Mouse (Mus musculus) lung, postnatal 0 days (tissue): ENCODE measurements around the gene Osbpl6.

Experiments used
- CTCF ChIP-seq: IDR thresholded peaks from 2 replicates; pipeline ENCODE4 v1.5.1; 2016; ENCODE audit warnings: antibody characterized with exemption, mild to moderate bottlenecking
- EP300 ChIP-seq: IDR thresholded peaks from 2 replicates; pipeline ENCODE4 v1.6.1; 2016; ENCODE audit warnings: antibody characterized with exemption, mild to moderate bottlenecking, control low read depth

- TF ChIP-seq EP300 (no peak), CTCF (no peak)
Measured at GRCm38 (mm10) chr2:76512133-76512532, 105.8 kb downstream of the Osbpl6 start.
